Mouse (Mus musculus): ENCODE data around the gene Tac2.

- TF ChIP-seq POLR2A (IDR thresholded peaks at IDR 0.05; ENCODE audit: borderline replicate concordance, low read depth, low read length) (no peak), CTCF (IDR thresholded peaks at IDR 0.05; ENCODE audit: low read depth, low read length) (no peak)
Observed at GRCm38 (mm10) chr10:127676691-127677548, 47.4 kb upstream of the Tac2 start.
